Comparison of ENCODE assay signal across 22 mouse cellular contexts in the genomic region with DNA sequence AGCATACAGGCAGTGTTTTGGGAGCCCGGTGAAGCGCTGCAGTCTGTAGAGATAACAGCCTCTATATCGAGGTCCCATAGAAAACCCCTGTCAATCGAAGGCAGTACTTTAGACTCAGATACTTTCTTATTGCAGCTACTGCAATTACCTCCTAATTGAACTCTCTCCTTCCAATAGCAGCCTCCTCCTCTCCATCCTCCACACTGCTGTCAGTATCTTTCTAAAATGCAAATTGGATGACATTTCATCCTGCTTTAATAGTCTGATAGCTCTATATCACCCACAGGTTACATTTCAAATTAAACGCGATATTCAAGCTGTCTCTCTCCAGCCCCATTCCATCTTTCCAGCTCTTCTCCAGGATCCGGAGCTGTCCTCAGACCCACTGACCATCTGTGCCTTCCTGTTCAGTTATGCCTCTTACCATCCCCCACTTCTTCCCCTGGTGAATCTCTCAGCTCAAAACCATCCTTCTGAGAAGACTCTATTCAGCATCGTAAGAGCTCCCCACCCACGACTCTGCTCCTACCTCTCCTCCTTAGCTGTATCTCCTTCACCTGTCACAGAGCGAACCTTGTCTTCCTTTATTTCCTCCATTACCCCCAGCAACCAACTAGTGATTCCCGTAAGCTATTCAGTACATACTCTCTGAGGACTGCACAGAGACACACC.
DNase-seq lines count a peak whose midpoint lies in the region; ATAC-seq and TF ChIP-seq lines count a peak whose summit lies in the region.
"Had no signal": no experiment of that assay in that cellular context is flagged by ENCODE, and none has a peak within 500 bp of the region (broad histone marks: within the 10 kb centered on the region; RNA-seq: fewer than 3 reads in every experiment).

No protein-coding gene starts in this region.

- H3K4me1 ChIP-seq in forebrain, embryonic 16.5 days (replicated peaks; ENCODE audit: control insufficient read depth, insufficient read depth, low read length) = no peaks in the 10 kb centered on the region
- no peaks in the 10 kb centered on the region for H3K4me1 ChIP-seq in forebrain, embryonic 14.5 days (ENCODE audit: control insufficient read depth, insufficient read depth, low read length)
- H3K4me1 ChIP-seq in midbrain, embryonic 13.5 days (replicated peaks) = 0 out of 2 replicates have a peak, but pooled peaks cover 3% of the 10 kb centered on the region
- H3K4me1 ChIP-seq in midbrain, embryonic 15.5 days = no peaks in the 10 kb centered on the region
- no peaks in the 10 kb centered on the region for H3K4me1 ChIP-seq in hindbrain, embryonic 14.5 days (replicated peaks; ENCODE audit: control insufficient read depth, insufficient read depth, low read length)
- H3K4me1 ChIP-seq in stomach, postnatal 0 days (replicated peaks; ENCODE audit: control insufficient read depth, insufficient read depth) = no peaks in the 10 kb centered on the region
- H3K4me1 ChIP-seq: embryonic facial prominence, embryonic 12.5 days; heart, embryonic 12.5 days; megakaryocyte, embryonic 14.5 days had no signal

- H3K4me2 ChIP-seq in forebrain, embryonic 16.5 days (ENCODE audit: low read length) = no peak overlapping the region
- no peak overlapping the region for H3K4me2 ChIP-seq in forebrain, embryonic 14.5 days (ENCODE audit: low read length)
- no peak overlapping the region for H3K4me2 ChIP-seq in midbrain, embryonic 13.5 days (replicated peaks)
- H3K4me2 ChIP-seq in midbrain, embryonic 15.5 days = no peak overlapping the region
- H3K4me2 ChIP-seq in hindbrain, embryonic 14.5 days (replicated peaks) = no peak overlapping the region
- no peak overlapping the region for H3K4me2 ChIP-seq in stomach, postnatal 0 days (replicated peaks; ENCODE audit: low read depth)
- H3K4me2 ChIP-seq: embryonic facial prominence, embryonic 12.5 days; heart, embryonic 12.5 days; liver, embryonic 11.5 days had no signal

- no peak for TF ChIP-seq CTCF in stomach, postnatal 0 days (IDR thresholded peaks at IDR 0.05; ENCODE audit: low read depth)

- no peak overlapping the region for H3K27ac ChIP-seq in forebrain, embryonic 16.5 days (ENCODE audit: low read length)
- no peak overlapping the region for H3K27ac ChIP-seq in forebrain, embryonic 14.5 days (ENCODE audit: low read depth, low read length)
- H3K27ac ChIP-seq in midbrain, embryonic 13.5 days = no peak overlapping the region
- H3K27ac ChIP-seq in midbrain, embryonic 15.5 days = no peak overlapping the region
- no peak overlapping the region for H3K27ac ChIP-seq in hindbrain, embryonic 14.5 days
- no peak overlapping the region for H3K27ac ChIP-seq in stomach, postnatal 0 days (replicated peaks)
- H3K27ac ChIP-seq: embryonic facial prominence, embryonic 12.5 days had no signal

- no peak for DNase-seq in forebrain, embryonic 14.5 days (ENCODE audit: low spot score)
- peak; percentile 27 for DNase-seq in cerebellum, adult 8-10 months
- no peak for DNase-seq in hindbrain, embryonic 14.5 days (ENCODE audit: low spot score)
- DNase-seq in ovary, postnatal 36 days (ENCODE audit: low spot score) = no peak
- DNase-seq in stomach, postnatal 0 days (ENCODE audit: low spot score) = no peak
- DNase-seq: adrenal gland, postnatal 36 days; B cell, adult 2 months; heart, postnatal 14 days; kidney, postnatal 36 days; lung, adult 18-20 months; lung, postnatal 14 days; right cerebral cortex, postnatal 14 days; spleen, adult 18-20 months; thymus, postnatal 36 days had no signal

- no peak overlapping the region for H3K4me3 ChIP-seq in forebrain, embryonic 16.5 days (replicated peaks; ENCODE audit: low read length)
- no peak overlapping the region for H3K4me3 ChIP-seq in forebrain, embryonic 14.5 days (ENCODE audit: low read depth, low read length)
- no peak overlapping the region for H3K4me3 ChIP-seq in midbrain, embryonic 13.5 days (replicated peaks)
- H3K4me3 ChIP-seq in midbrain, embryonic 15.5 days = no peak overlapping the region
- no peak overlapping the region for H3K4me3 ChIP-seq in hindbrain, embryonic 14.5 days (replicated peaks; ENCODE audit: low read length)
- no peak overlapping the region for H3K4me3 ChIP-seq in stomach, postnatal 0 days (ENCODE audit: low read depth, low read length)
- H3K4me3 ChIP-seq: embryonic facial prominence, embryonic 12.5 days; erythroblast, embryonic 14.5 days; heart, embryonic 12.5 days; megakaryocyte, embryonic 14.5 days had no signal

- no peak for TF ChIP-seq EP300 in stomach, postnatal 0 days (optimal IDR thresholded peaks at IDR 0.05)

- ATAC-seq in forebrain, embryonic 16.5 days = peak; percentile 64
- no peak for ATAC-seq in forebrain, embryonic 14.5 days
- ATAC-seq in midbrain, embryonic 13.5 days = 0 out of 2 replicates have a peak, but pooled peaks have one; percentile 40
- ATAC-seq in midbrain, embryonic 15.5 days (replicated peaks) = no peak; the same call in 1 of the 2 replicates
- peak; percentile 21; the same call in 1 of the 2 replicates for ATAC-seq in hindbrain, embryonic 14.5 days (ENCODE audit: low FRiP score)
- no peak for ATAC-seq in stomach, postnatal 0 days (ENCODE audit: low FRiP score, low TSS enrichment)

- no peak overlapping the region for H3K9ac ChIP-seq in forebrain, embryonic 16.5 days (replicated peaks; ENCODE audit: low read depth, low read length)
- no peak overlapping the region for H3K9ac ChIP-seq in forebrain, embryonic 14.5 days (ENCODE audit: low read length)
- no peak overlapping the region for H3K9ac ChIP-seq in midbrain, embryonic 13.5 days (replicated peaks)
- no peak overlapping the region for H3K9ac ChIP-seq in midbrain, embryonic 15.5 days
- H3K9ac ChIP-seq in hindbrain, embryonic 14.5 days = no peak overlapping the region
- no peak overlapping the region for H3K9ac ChIP-seq in stomach, postnatal 0 days (ENCODE audit: low read length)
- H3K9ac ChIP-seq: embryonic facial prominence, embryonic 12.5 days; heart, embryonic 12.5 days had no signal

- H3K36me3 ChIP-seq in forebrain, embryonic 16.5 days (ENCODE audit: control insufficient read depth, insufficient read depth) = no peaks in the 10 kb centered on the region
- H3K36me3 ChIP-seq in forebrain, embryonic 14.5 days (ENCODE audit: control insufficient read depth, insufficient read depth, low read length) = no peaks in the 10 kb centered on the region
- no peaks in the 10 kb centered on the region for H3K36me3 ChIP-seq in midbrain, embryonic 13.5 days
- no peaks in the 10 kb centered on the region for H3K36me3 ChIP-seq in midbrain, embryonic 15.5 days (replicated peaks)
- no peaks in the 10 kb centered on the region for H3K36me3 ChIP-seq in hindbrain, embryonic 14.5 days (replicated peaks; ENCODE audit: control insufficient read depth, insufficient read depth)
- no peaks in the 10 kb centered on the region for H3K36me3 ChIP-seq in stomach, postnatal 0 days (ENCODE audit: control insufficient read depth, insufficient read depth, low read length)
- H3K36me3 ChIP-seq: embryonic facial prominence, embryonic 12.5 days; heart, embryonic 12.5 days had no signal

- WGBS in forebrain, embryonic 16.5 days = 83% methylated on average over 11 of the region's 11 CpGs
- 88% methylated on average over 11 of the region's 11 CpGs for WGBS in forebrain, embryonic 14.5 days
- WGBS in midbrain, embryonic 13.5 days = 75% methylated on average over 11 of the region's 11 CpGs
- WGBS in midbrain, embryonic 15.5 days = 71% methylated on average over 11 of the region's 11 CpGs
- WGBS in hindbrain, embryonic 14.5 days = 75% methylated on average over 11 of the region's 11 CpGs
- 75% methylated on average over 11 of the region's 11 CpGs for WGBS in stomach, postnatal 0 days

- H3K27me3 ChIP-seq in forebrain, embryonic 16.5 days (replicated peaks; ENCODE audit: control insufficient read depth, insufficient read depth, low read length) = no peaks in the 10 kb centered on the region
- H3K27me3 ChIP-seq in forebrain, embryonic 14.5 days (replicated peaks; ENCODE audit: control insufficient read depth, insufficient read depth, low read length) = no peaks in the 10 kb centered on the region
- no peaks in the 10 kb centered on the region for H3K27me3 ChIP-seq in midbrain, embryonic 13.5 days
- no peaks in the 10 kb centered on the region for H3K27me3 ChIP-seq in midbrain, embryonic 15.5 days (replicated peaks)
- no peaks in the 10 kb centered on the region for H3K27me3 ChIP-seq in hindbrain, embryonic 14.5 days (ENCODE audit: control insufficient read depth, insufficient read depth, low read length)
- no peaks in the 10 kb centered on the region for H3K27me3 ChIP-seq in stomach, postnatal 0 days (ENCODE audit: control insufficient read depth, insufficient read depth, low read length)
- H3K27me3 ChIP-seq: embryonic facial prominence, embryonic 12.5 days; heart, embryonic 12.5 days; megakaryocyte, embryonic 14.5 days had no signal

- peaks cover 9% of the 10 kb centered on the region; the same call in 1 of the 2 replicates for H3K9me3 ChIP-seq in forebrain, embryonic 16.5 days (ENCODE audit: control insufficient read depth, low read length)
- peaks cover 5% of the 10 kb centered on the region; the same call in 1 of the 2 replicates for H3K9me3 ChIP-seq in forebrain, embryonic 14.5 days (replicated peaks; ENCODE audit: control insufficient read depth, low read length)
- peaks cover 7% of the 10 kb centered on the region; the same call in 1 of the 2 replicates for H3K9me3 ChIP-seq in midbrain, embryonic 13.5 days
- no peaks in the 10 kb centered on the region for H3K9me3 ChIP-seq in midbrain, embryonic 15.5 days
- peaks cover 17% of the 10 kb centered on the region for H3K9me3 ChIP-seq in hindbrain, embryonic 14.5 days (ENCODE audit: control insufficient read depth, low read length)
- no peaks in the 10 kb centered on the region for H3K9me3 ChIP-seq in stomach, postnatal 0 days (ENCODE audit: control insufficient read depth, low read length)
- H3K9me3 ChIP-seq: embryonic facial prominence, embryonic 12.5 days had no signal

Comparison
In these comparisons a context has a peak if more than half of its experiments do, and no peak if none do; other contexts are left out.
1. ATAC-seq: peak in forebrain, embryonic 16.5 days (single experiment), midbrain, embryonic 13.5 days (single experiment) and hindbrain, embryonic 14.5 days (single experiment); none in forebrain, embryonic 14.5 days (single experiment), midbrain, embryonic 15.5 days (single experiment) and stomach, postnatal 0 days (single experiment).